ENCODE assay signal across 9 mouse cellular contexts in the genomic region with DNA sequence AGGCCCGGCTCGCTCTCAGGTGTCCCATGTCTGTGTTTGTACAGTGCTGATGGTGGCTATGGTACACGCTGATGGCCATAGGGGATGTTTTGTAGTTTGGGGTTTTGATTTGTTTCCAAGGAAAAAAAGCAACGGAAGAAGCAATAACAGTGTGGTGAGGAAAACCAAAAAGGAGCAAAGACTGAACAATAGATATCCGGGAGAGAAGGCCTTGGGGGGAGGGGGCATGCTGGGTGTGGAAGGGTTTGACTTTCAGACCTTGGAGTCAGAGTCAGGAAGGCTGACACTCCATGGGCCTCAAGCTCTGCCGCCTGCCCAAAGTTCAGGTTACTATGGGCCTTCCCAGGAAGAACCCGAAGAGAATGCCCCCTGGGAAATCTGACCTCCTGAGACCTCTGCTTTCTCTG.
DNase-seq lines count a peak whose midpoint lies in the region; ATAC-seq and TF ChIP-seq lines count a peak whose summit lies in the region.
"Had no signal": no experiment of that assay in that cellular context is flagged by ENCODE, and none has a peak within 500 bp of the region (broad histone marks: within the 10 kb centered on the region; RNA-seq: fewer than 3 reads in every experiment).

No protein-coding gene starts in this region.

- no peak for DNase-seq in layer of hippocampus, adult 2 months (ENCODE audit: low spot score in 2 of 2)
- DNase-seq in layer of hippocampus, postnatal 25 days (ENCODE audit: extremely low spot score in 1 of 2, low spot score in 1 of 2): no peak
- no peak for DNase-seq in forebrain, embryonic 10.5 days (ENCODE audit: extremely low spot score, low spot score)
- DNase-seq in intestine, embryonic 14.5 days (ENCODE audit: low spot score): no peak
- no peak for DNase-seq in urinary bladder, postnatal 14 days (ENCODE audit: low spot score)
- no peak for DNase-seq in urinary bladder, adult 18-20 months (ENCODE audit: low spot score in 2 of 2)

- 3% methylated on average over 7 of the region's 7 CpGs for WGBS in forebrain, embryonic 10.5 days
- WGBS in intestine, embryonic 14.5 days: 10% methylated on average over 7 of the region's 7 CpGs
- WGBS in liver, embryonic 16.5 days (ENCODE audit: insufficient replicate concordance): 30% methylated on average over 7 of the region's 7 CpGs

- no peaks in the 10 kb centered on the region for H3K9me3 ChIP-seq in forebrain, embryonic 10.5 days
- H3K9me3 ChIP-seq in intestine, embryonic 14.5 days (ENCODE audit: control insufficient read depth, low read length): no peaks in the 10 kb centered on the region
- no peaks in the 10 kb centered on the region for H3K9me3 ChIP-seq in liver, embryonic 16.5 days (replicated peaks; ENCODE audit: control insufficient read depth, low read length)

- peaks cover 79% of the 10 kb centered on the region for H3K4me1 ChIP-seq in forebrain, embryonic 10.5 days
- peaks cover 53% of the 10 kb centered on the region for H3K4me1 ChIP-seq in intestine, embryonic 14.5 days (replicated peaks; ENCODE audit: control insufficient read depth, insufficient read depth, low read length)
- H3K4me1 ChIP-seq in liver, embryonic 16.5 days (ENCODE audit: control insufficient read depth, low read depth, low read length): no peaks in the 10 kb centered on the region; the same call in 1 of the 2 replicates

- TF ChIP-seq CTCF in layer of hippocampus, adult 2 months (conservative IDR thresholded peaks at IDR 0.05): no peak

- H3K4me3 ChIP-seq in layer of hippocampus, adult 2 months: peak overlapping the region; percentile 95
- peak overlapping the region; percentile 83 for H3K4me3 ChIP-seq in forebrain, embryonic 10.5 days
- H3K4me3 ChIP-seq in intestine, embryonic 14.5 days (ENCODE audit: low read depth, low read length): peak overlapping the region; percentile 94; the same call in 1 of the 2 replicates
- peak overlapping the region; percentile 57 for H3K4me3 ChIP-seq in liver, embryonic 16.5 days (ENCODE audit: low read depth, low read length)

- no peaks in the 10 kb centered on the region for H3K36me3 ChIP-seq in forebrain, embryonic 10.5 days (replicated peaks)
- H3K36me3 ChIP-seq in intestine, embryonic 14.5 days (ENCODE audit: control insufficient read depth, insufficient read depth, low read length): no peaks in the 10 kb centered on the region
- no peaks in the 10 kb centered on the region for H3K36me3 ChIP-seq in liver, embryonic 16.5 days (ENCODE audit: control insufficient read depth, insufficient read depth)

- H3K27ac ChIP-seq in layer of hippocampus, adult 2 months: peak overlapping the region; percentile 98
- H3K27ac ChIP-seq in forebrain, embryonic 10.5 days: peak overlapping the region; percentile 99
- H3K27ac ChIP-seq in intestine, embryonic 14.5 days (ENCODE audit: low read depth): peak overlapping the region; percentile 100
- H3K27ac ChIP-seq in liver, embryonic 16.5 days (ENCODE audit: low read length): peak overlapping the region; percentile 83

- no peak for ATAC-seq in intestine, embryonic 14.5 days (replicated peaks; ENCODE audit: low FRiP score, low TSS enrichment, low read depth)
- no peak for ATAC-seq in liver, embryonic 16.5 days (ENCODE audit: low read depth)
- ATAC-seq in inflammation-experienced regulatory T-cells, adult 6 months: no peak
- ATAC-seq: Patski had no signal

- H3K27me3 ChIP-seq in forebrain, embryonic 10.5 days (ENCODE audit: poor library complexity, severe bottlenecking): peaks cover 24% of the 10 kb centered on the region
- H3K27me3 ChIP-seq in intestine, embryonic 14.5 days (replicated peaks; ENCODE audit: control insufficient read depth, insufficient read depth, low read length): no peaks in the 10 kb centered on the region
- H3K27me3 ChIP-seq in liver, embryonic 16.5 days (ENCODE audit: control insufficient read depth, insufficient read depth, low read depth, low read length): peaks cover 84% of the 10 kb centered on the region
- H3K27me3 ChIP-seq: Patski had no signal

- H3K9ac ChIP-seq in intestine, embryonic 14.5 days (ENCODE audit: low read length): peak overlapping the region; percentile 90
- no peak overlapping the region; the same call in 1 of the 2 replicates for H3K9ac ChIP-seq in liver, embryonic 16.5 days (ENCODE audit: low read depth, low read length)

- peak overlapping the region; percentile 91 for H3K4me2 ChIP-seq in intestine, embryonic 14.5 days (ENCODE audit: low read length)
- peak overlapping the region; percentile 59 for H3K4me2 ChIP-seq in liver, embryonic 16.5 days (ENCODE audit: low read depth, low read length)
